Mouse (Mus musculus) liver, embryonic 11.5 days (tissue): ENCODE measurements around the gene Gabra3. TPM values are rescaled to one million over a fixed set of nuclear protein-coding genes. Genes with fewer than 3 reads are reported as not detected.
A peak's percentile ranks its signal among the peaks of the same experiment; 100 is the strongest.

Experiments
- ATAC-seq: fragments of 200-750 bp; cut with Nextera tagmentation; replicated peaks from 2 replicates; pipeline ENCODE4 v1.8.0; 2017; ENCODE audit warnings: moderate number of reproducible peaks, mild to moderate bottlenecking, moderate TSS enrichment, moderate library complexity; ENCODE audit not compliant: low FRiP score
- DNase-seq: peaks from one replicate; pipeline ENCODE4 v3.0.0-alpha.2; 2017; ENCODE audit warnings: low spot score
- H3K27ac ChIP-seq: fragments of 300-500 bp; sonication (generic); 2 replicates; pipeline ENCODE4 v1.5.1; 2014; ENCODE audit warnings: mild to moderate bottlenecking, low read depth, low read length, control low read depth
- H3K27me3 ChIP-seq: fragments of 300-500 bp; sonication (generic); replicated peaks from 2 replicates; pipeline ENCODE4 v1.6.1; 2014; ENCODE audit warnings: low read length, mixed read lengths; ENCODE audit not compliant: control insufficient read depth, insufficient read depth
- H3K36me3 ChIP-seq: fragments of 300-500 bp; sonication (generic); 2 replicates; pipeline ENCODE4 v1.6.1; 2014; ENCODE audit warnings: mild to moderate bottlenecking, low read length, moderate library complexity, mixed read lengths; ENCODE audit not compliant: control insufficient read depth, insufficient read depth
- H3K4me1 ChIP-seq: fragments of 300-500 bp; sonication (generic); replicated peaks from 2 replicates; pipeline ENCODE4 v1.6.1; 2014; ENCODE audit warnings: low read length, mixed read lengths; ENCODE audit not compliant: control insufficient read depth, insufficient read depth
- H3K4me2 ChIP-seq: fragments of 300-500 bp; sonication (generic); 2 replicates; pipeline ENCODE4 v1.6.1; 2014; ENCODE audit warnings: mild to moderate bottlenecking, control low read depth, moderate library complexity
- H3K4me3 ChIP-seq: fragments of 300-500 bp; sonication (generic); 2 replicates; pipeline ENCODE4 v1.5.1; 2014; ENCODE audit warnings: low read depth, low read length, control low read depth
- H3K9ac ChIP-seq: fragments of 300-500 bp; sonication (generic); 2 replicates; pipeline ENCODE4 v1.6.1; 2014; ENCODE audit warnings: low read depth, low read length, control low read depth
- H3K9me3 ChIP-seq: fragments of 300-500 bp; sonication (generic); 2 replicates; pipeline ENCODE4 v1.6.1; 2016; ENCODE audit warnings: low read length, inconsistent platforms, mixed read lengths; ENCODE audit not compliant: control insufficient read depth
- WGBS: fragments of 180-500 bp; shearing (Covaris S2); extraction: QIAGEN DNeasy Blood & Tissue Kit; methylation state at CpG from one replicate; pipeline ENCODE4 v1.1.7; 2014; 5-methylcytosine and 5-hydroxymethylcytosine counted together
- polyA plus RNA-seq: library from polyadenylated mRNA; unstranded; fragments of >200 nt; fragmentation: Nextera tagmentation; extraction: Ambion mirVana; gene quantifications from 2 replicates; pipeline ENCODE4 v1.2.1, GENCODE M21; 2014

Gabra3 gene
- polyA plus RNA-seq = 0.26 and 0.30 TPM in 2 replicates

DNA sequence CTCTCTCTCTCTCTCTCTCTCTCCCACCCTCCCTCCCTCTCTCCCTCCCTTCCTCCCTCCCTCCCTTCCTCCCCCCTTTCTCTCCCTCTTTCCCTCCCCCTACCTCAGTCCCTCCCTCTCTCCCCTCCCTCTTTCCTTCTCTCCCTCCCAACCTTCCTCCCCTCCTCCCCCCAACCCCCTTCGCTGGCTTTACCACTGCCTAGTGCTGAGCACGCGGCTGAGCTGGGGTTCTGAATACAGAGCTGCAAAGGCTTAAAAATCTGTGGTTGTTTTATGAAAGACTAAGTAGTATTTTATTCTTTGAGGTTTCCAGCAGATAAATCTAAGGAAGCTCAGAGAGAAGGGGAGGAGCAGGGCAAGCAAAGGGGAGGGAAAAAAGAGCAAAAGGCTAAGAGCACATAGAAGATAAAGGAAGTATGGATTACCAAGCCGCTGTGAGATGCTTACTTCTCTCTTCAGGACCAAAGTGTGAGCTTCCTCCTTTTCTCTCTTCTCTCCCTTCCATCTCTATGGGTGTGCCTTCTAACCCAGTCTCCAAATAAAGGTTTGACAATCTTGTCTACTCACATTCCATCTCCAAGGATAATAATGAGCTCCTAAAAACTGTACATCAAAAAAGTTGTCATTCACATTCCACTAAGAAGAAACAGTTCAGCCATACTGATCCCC is at the start of gene Gabra3:
TSS of gene Gabra3 (minus strand) at position 619 of the 669 bp plus-strand sequence.
- WGBS = 6% methylated on average over 4 of the region's 4 CpGs
- DNase-seq (no peak), ATAC-seq (no peak)
- H3K4me2 ChIP-seq = peak within 1 kb of the TSS; percentile 43
- no peak within 1 kb of the TSS for H3K9ac ChIP-seq
- H3K27ac ChIP-seq = no peak within 1 kb of the TSS
- H3K27me3 ChIP-seq = peaks cover 9% of the 10 kb centered on the region
- 0 out of 2 replicates have a peak within 1 kb of the TSS, but pooled peaks have one; percentile 5 for H3K4me3 ChIP-seq
- no peaks in the 10 kb centered on the region for H3K4me1 ChIP-seq
- H3K36me3 ChIP-seq = no peaks in the 10 kb centered on the region
- no peaks in the 10 kb centered on the region for H3K9me3 ChIP-seq

DNA sequence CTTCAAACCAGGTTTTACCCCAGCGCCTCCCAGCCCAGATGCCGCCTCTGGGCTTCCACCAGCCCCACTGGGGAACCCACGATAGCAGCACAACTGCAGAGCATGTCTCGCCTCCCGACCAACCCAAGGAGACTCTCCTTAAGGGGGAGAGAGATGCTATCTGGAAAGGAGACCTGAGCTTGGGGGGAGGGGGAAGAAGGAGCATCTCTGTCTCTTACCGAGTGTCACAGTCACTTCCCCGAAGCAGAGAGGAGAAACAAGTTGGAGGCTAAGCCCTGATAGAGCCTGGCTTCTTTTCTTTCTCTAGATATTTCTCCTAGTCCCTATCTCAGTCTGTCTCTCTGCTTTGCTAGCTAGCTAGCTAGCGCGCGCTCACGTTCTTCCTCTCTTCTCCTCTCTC is 859 bp downstream of the Gabra3 start:
- no peaks in the 10 kb centered on the region for H3K9me3 ChIP-seq
- no peak overlapping the region for H3K27ac ChIP-seq
- H3K4me2 ChIP-seq = peak overlapping the region; percentile 43
- H3K9ac ChIP-seq = no peak overlapping the region
- no peak for DNase-seq
- H3K4me1 ChIP-seq = no peaks in the 10 kb centered on the region
- 12% methylated on average over 11 of the region's 11 CpGs for WGBS
- H3K4me3 ChIP-seq = 0 out of 2 replicates have a peak overlapping the region, but pooled peaks have one; percentile 5
- no peaks in the 10 kb centered on the region for H3K36me3 ChIP-seq
- no peak for ATAC-seq
- H3K27me3 ChIP-seq = peaks cover 9% of the 10 kb centered on the region

DNA sequence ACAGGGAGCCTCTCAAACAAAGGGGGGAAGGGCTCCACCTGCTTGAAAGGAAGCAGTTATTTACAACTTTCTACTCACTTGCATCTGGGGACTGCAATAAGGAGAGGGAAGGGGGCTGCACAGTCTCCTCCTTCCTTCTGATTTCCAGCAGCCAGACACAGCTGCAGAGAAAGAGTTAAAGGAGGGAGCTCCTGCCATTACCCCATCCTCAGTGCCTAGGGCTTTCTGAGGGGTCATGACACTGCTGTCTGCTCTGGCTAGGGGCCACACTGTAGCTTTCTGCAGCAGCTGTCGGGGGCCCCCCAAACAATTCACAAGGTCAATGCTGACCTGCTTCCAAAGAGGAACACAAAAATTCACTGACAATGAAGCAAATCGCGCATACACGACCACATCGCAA is 1.3 kb downstream of the Gabra3 start:
- Histone ChIP-seq H3K4me1 (no peaks in the 10 kb centered on the region), H3K4me2 (peak overlapping the region; percentile 43), H3K36me3 (no peaks in the 10 kb centered on the region), H3K9me3 (no peaks in the 10 kb centered on the region), H3K9ac (no peak overlapping the region), H3K27ac (no peak overlapping the region), H3K4me3 (0 out of 2 replicates have a peak overlapping the region, but pooled peaks have one; percentile 5), H3K27me3 (peaks cover 9% of the 10 kb centered on the region)
- 19% methylated on average over 5 of the region's 5 CpGs for WGBS
- ATAC-seq (no peak), DNase-seq (peak; percentile 32)

DNA sequence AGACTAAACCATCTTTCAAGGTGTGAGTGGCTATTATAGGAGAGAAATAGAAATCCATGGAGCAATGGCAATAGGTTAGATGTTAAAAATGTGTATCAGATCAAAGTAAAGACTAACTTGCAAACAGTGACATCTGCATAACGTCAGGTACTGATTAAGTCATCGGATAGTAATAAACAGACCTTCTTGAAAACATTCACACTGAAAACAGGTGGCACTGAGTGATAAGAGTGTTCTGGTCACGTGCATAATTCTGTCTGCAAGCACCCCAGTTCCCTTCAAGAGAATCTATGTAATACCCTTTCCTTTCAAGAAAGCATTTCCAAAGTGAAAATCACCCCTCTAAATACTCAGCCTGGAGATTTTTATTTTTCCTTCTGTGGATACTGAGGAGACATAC is 6.0 kb downstream of the Gabra3 start:
- H3K4me2 ChIP-seq = no peak overlapping the region
- H3K9ac ChIP-seq = no peak overlapping the region
- H3K36me3 ChIP-seq = no peaks in the 10 kb centered on the region
- H3K4me1 ChIP-seq = no peaks in the 10 kb centered on the region
- H3K27me3 ChIP-seq = peaks cover 5% of the 10 kb centered on the region
- no peak overlapping the region for H3K4me3 ChIP-seq
- no peak for DNase-seq
- no peak; the same call in 1 of the 2 replicates for ATAC-seq
- 40% methylated on average over 3 of the region's 3 CpGs for WGBS
- no peaks in the 10 kb centered on the region for H3K9me3 ChIP-seq
- H3K27ac ChIP-seq = no peak overlapping the region

- Histone ChIP-seq H3K4me2 (no peak overlapping the region), H3K4me1 (no peaks in the 10 kb centered on the region), H3K27me3 (no peaks in the 10 kb centered on the region), H3K36me3 (no peaks in the 10 kb centered on the region), H3K27ac (no peak overlapping the region), H3K4me3 (no peak overlapping the region), H3K9ac (no peak overlapping the region), H3K9me3 (no peaks in the 10 kb centered on the region)
- DNase-seq = no peak
- no peak for ATAC-seq
- WGBS = 67% methylated on average over 2 of the region's 2 CpGs
Measured at GRCm38 (mm10) chrX:72644691-72645090, 12.0 kb downstream of the Gabra3 start.

DNA sequence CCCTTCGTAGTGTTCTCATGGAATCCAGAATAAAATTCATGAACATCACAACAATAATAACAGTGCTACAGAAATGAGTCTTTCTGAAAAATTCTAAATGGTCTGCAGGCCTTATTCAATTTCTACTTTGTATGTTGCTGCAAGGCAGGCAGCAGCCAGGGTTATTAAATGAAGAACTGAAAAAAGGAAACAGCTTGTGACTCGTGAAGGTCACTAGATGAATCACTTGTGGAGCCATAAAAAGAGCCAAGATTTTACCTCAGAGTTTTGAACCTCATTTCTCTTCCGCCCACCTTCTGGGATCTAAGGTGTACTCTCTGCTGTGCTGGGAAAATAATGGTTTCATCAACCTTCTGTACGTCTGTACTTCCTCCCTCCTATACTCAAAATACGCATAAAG is 159.4 kb downstream of the Gabra3 start:
- Histone ChIP-seq H3K27ac (no peak overlapping the region), H3K27me3 (no peaks in the 10 kb centered on the region), H3K4me2 (no peak overlapping the region), H3K36me3 (no peaks in the 10 kb centered on the region), H3K9ac (no peak overlapping the region), H3K4me1 (no peaks in the 10 kb centered on the region), H3K9me3 (no peaks in the 10 kb centered on the region), H3K4me3 (no peak overlapping the region)
- DNase-seq (no peak), ATAC-seq (no peak)
- 73% methylated on average over 5 of the region's 5 CpGs for WGBS

DNA sequence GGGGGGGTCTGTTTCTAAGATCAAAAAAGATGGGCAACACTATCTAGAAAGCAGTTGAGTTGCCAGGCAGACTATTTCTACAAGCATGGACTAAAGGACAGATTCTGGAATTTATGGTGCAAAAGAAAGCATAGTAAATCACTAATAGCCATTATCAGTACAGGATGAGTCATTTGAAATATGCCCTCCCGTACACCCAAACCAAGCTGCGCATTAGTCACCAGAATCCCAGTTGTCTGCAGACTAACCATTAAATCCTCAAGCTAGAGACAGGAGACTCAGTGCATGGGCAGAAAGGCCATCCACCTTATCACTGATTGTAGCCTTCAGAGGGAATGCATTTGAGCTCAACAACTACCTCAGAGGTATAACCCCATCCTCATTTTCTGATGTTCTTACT is 166.8 kb downstream of the Gabra3 start:
- no peak overlapping the region for H3K9ac ChIP-seq
- H3K4me3 ChIP-seq = no peak overlapping the region
- H3K4me1 ChIP-seq = no peaks in the 10 kb centered on the region
- DNase-seq (no peak), ATAC-seq (no peak)
- no peaks in the 10 kb centered on the region for H3K27me3 ChIP-seq
- 72% methylated on average over 2 of the region's 2 CpGs for WGBS
- no peaks in the 10 kb centered on the region for H3K36me3 ChIP-seq
- no peak overlapping the region for H3K27ac ChIP-seq
- H3K4me2 ChIP-seq = no peak overlapping the region
- no peaks in the 10 kb centered on the region for H3K9me3 ChIP-seq

- Histone ChIP-seq H3K4me1 (no peaks in the 10 kb centered on the region), H3K36me3 (no peaks in the 10 kb centered on the region), H3K9ac (no peak within 1 kb of the TSS), H3K4me3 (no peak within 1 kb of the TSS), H3K27me3 (no peaks in the 10 kb centered on the region), H3K27ac (no peak within 1 kb of the TSS), H3K9me3 (no peaks in the 10 kb centered on the region), H3K4me2 (no peak within 1 kb of the TSS)
- WGBS = 81% methylated on average over 6 of the region's 6 CpGs
- DNase-seq (no peak), ATAC-seq (no peak)
Measured at GRCm38 (mm10) chrX:72386758-72387157, 269.9 kb downstream of the Gabra3 start, which contains the start of gene Magea10. Magea10 (minus strand) TSS chrX:72386858.
